Mouse (Mus musculus) forebrain, embryonic 10.5 days (tissue): Measurements from ENCODE around the gene Bbs4. TPM values are rescaled to one million over a fixed set of nuclear protein-coding genes. Genes with fewer than 3 reads are reported as not detected.

Experiments
- DNase-seq: peaks from one replicate; pipeline ENCODE4 v3.0.0-alpha.2; 2017; ENCODE audit warnings: low spot score; ENCODE audit errors: extremely low spot score
- H3K27ac ChIP-seq: fragments of 300-500 bp; sonication (generic); 2 replicates; pipeline ENCODE4 v1.5.1; 2016; ENCODE audit warnings: mild to moderate bottlenecking
- H3K27me3 ChIP-seq: fragments of 300-500 bp; sonication (generic); 2 replicates; pipeline ENCODE4 v1.6.1; 2016; ENCODE audit warnings: mild to moderate bottlenecking; ENCODE audit not compliant: poor library complexity, severe bottlenecking
- H3K36me3 ChIP-seq: fragments of 300-500 bp; sonication (generic); replicated peaks from 2 replicates; pipeline ENCODE4 v1.6.1; 2016; ENCODE audit warnings: mild to moderate bottlenecking, moderate library complexity
- H3K4me1 ChIP-seq: fragments of 300-500 bp; sonication (generic); 2 replicates; pipeline ENCODE4 v1.6.1; 2016
- H3K4me3 ChIP-seq: fragments of 300-500 bp; sonication (generic); 2 replicates; pipeline ENCODE4 v1.5.1; 2016; ENCODE audit warnings: mild to moderate bottlenecking, moderate library complexity
- H3K9me3 ChIP-seq: fragments of 300-500 bp; sonication (generic); 2 replicates; pipeline ENCODE4 v1.6.1; 2016; ENCODE audit warnings: mild to moderate bottlenecking, moderate library complexity
- WGBS: fragments of 180-500 bp; shearing (Covaris S2); methylation state at CpG from one replicate; pipeline ENCODE4 v1.1.7; 2016; 5-methylcytosine and 5-hydroxymethylcytosine counted together
- polyA plus RNA-seq: library from polyadenylated mRNA; unstranded; fragments of >200 nt; fragmentation: Nextera tagmentation; extraction: Ambion mirVana; gene quantifications from 2 replicates; pipeline ENCODE4 v1.2.1, GENCODE M21; 2016

Gene Bbs4
- polyA plus RNA-seq, 1 experiment from 2014 or later, result 20.2 TPM

GRCm38 (mm10) chr9:59337889-59338288 lies 15.4 kb downstream of the Bbs4 start:
- DNase-seq, result no peak
- 96% methylated on average over 5 of the region's 5 CpGs for WGBS
- no peak overlapping the region for H3K27ac ChIP-seq
- no peaks in the 10 kb centered on the region for H3K4me1 ChIP-seq
- peaks cover 60% of the 10 kb centered on the region for H3K36me3 ChIP-seq
- no peaks in the 10 kb centered on the region for H3K27me3 ChIP-seq
- no peak overlapping the region for H3K4me3 ChIP-seq
- no peaks in the 10 kb centered on the region for H3K9me3 ChIP-seq

GRCm38 (mm10) chr9:59336539-59336938 lies 16.8 kb downstream of the Bbs4 start:
- Histone ChIP-seq H3K27ac (no peak overlapping the region), H3K4me3 (no peak overlapping the region), H3K4me1 (no peaks in the 10 kb centered on the region), H3K27me3 (no peaks in the 10 kb centered on the region), H3K36me3 (peaks cover 60% of the 10 kb centered on the region), H3K9me3 (no peaks in the 10 kb centered on the region)
- DNase-seq, result no peak
- WGBS, result 94% methylated on average over 3 of the region's 3 CpGs

GRCm38 (mm10) chr9:59330055-59330454 lies 23.3 kb downstream of the Bbs4 start:
- Histone ChIP-seq H3K4me1 (no peaks in the 10 kb centered on the region), H3K27ac (no peak overlapping the region), H3K4me3 (no peak overlapping the region), H3K36me3 (peaks cover 78% of the 10 kb centered on the region), H3K27me3 (no peaks in the 10 kb centered on the region), H3K9me3 (no peaks in the 10 kb centered on the region)
- 94% methylated on average over 5 of the region's 5 CpGs for WGBS
- DNase-seq, result no peak

GRCm38 (mm10) chr9:59324351-59324750 lies 29.0 kb downstream of the Bbs4 start:
- Histone ChIP-seq H3K27ac (no peak overlapping the region), H3K36me3 (peaks cover 82% of the 10 kb centered on the region), H3K4me3 (no peak overlapping the region), H3K4me1 (no peaks in the 10 kb centered on the region), H3K27me3 (no peaks in the 10 kb centered on the region), H3K9me3 (no peaks in the 10 kb centered on the region)
- no peak for DNase-seq

GRCm38 (mm10) chr9:59316206-59316605 lies 37.1 kb downstream of the Bbs4 start:
- peaks cover 72% of the 10 kb centered on the region for H3K36me3 ChIP-seq
- WGBS, result 92% methylated on average over 3 of the region's 3 CpGs
- no peak for DNase-seq

GRCm38 (mm10) chr9:59311284-59311670 lies 42.0 kb downstream of the Bbs4 start:
- no peaks in the 10 kb centered on the region for H3K9me3 ChIP-seq
- H3K4me1 ChIP-seq, result no peaks in the 10 kb centered on the region
- no peak overlapping the region for H3K27ac ChIP-seq
- WGBS, result 84% methylated on average over 3 of the region's 3 CpGs
- DNase-seq, result no peak
- H3K36me3 ChIP-seq, result peaks cover 95% of the 10 kb centered on the region
- no peaks in the 10 kb centered on the region for H3K27me3 ChIP-seq
- H3K4me3 ChIP-seq, result no peak overlapping the region

More at GRCm38 (mm10) chr9:59316206-59316605, 37.1 kb downstream of the Bbs4 start:
- Histone ChIP-seq H3K4me1 (no peaks in the 10 kb centered on the region), H3K9me3 (no peaks in the 10 kb centered on the region), H3K27me3 (no peaks in the 10 kb centered on the region), H3K27ac (no peak overlapping the region), H3K4me3 (no peak overlapping the region)

- Histone ChIP-seq H3K27me3 (no peaks in the 10 kb centered on the region), H3K9me3 (no peaks in the 10 kb centered on the region), H3K27ac (no peak overlapping the region), H3K4me1 (no peaks in the 10 kb centered on the region), H3K4me3 (no peak overlapping the region), H3K36me3 (peaks cover 95% of the 10 kb centered on the region)
- 93% methylated on average over 8 of the region's 8 CpGs for WGBS
- DNase-seq, result no peak
Observed at GRCm38 (mm10) chr9:59310582-59311283, 42.6 kb downstream of the Bbs4 start.

GRCm38 (mm10) chr9:59307890-59308289 lies 45.4 kb downstream of the Bbs4 start:
- Histone ChIP-seq H3K27me3 (no peaks in the 10 kb centered on the region), H3K9me3 (no peaks in the 10 kb centered on the region), H3K4me1 (no peaks in the 10 kb centered on the region), H3K4me3 (no peak overlapping the region), H3K36me3 (peaks cover 95% of the 10 kb centered on the region), H3K27ac (no peak overlapping the region)
- 84% methylated on average over 2 of the region's 2 CpGs for WGBS
- no peak for DNase-seq

GRCm38 (mm10) chr9:59296419-59296818 lies 56.9 kb downstream of the Bbs4 start:
- no peaks in the 10 kb centered on the region for H3K27me3 ChIP-seq

GRCm38 (mm10) chr9:59292493-59292875 lies 60.8 kb downstream of the Bbs4 start:
- no peaks in the 10 kb centered on the region for H3K9me3 ChIP-seq
- DNase-seq, result no peak
- H3K4me3 ChIP-seq, result peak overlapping the region; percentile 99
- peaks cover 10% of the 10 kb centered on the region for H3K36me3 ChIP-seq
- H3K27ac ChIP-seq, result peak overlapping the region; percentile 96; the same call in 1 of the 2 replicates
- peaks cover 49% of the 10 kb centered on the region for H3K4me1 ChIP-seq
- H3K27me3 ChIP-seq, result no peaks in the 10 kb centered on the region
- WGBS, result 55% methylated on average over 3 of the region's 3 CpGs

More at GRCm38 (mm10) chr9:59296419-59296818, 56.9 kb downstream of the Bbs4 start:
- H3K4me1 ChIP-seq, result peaks cover 16% of the 10 kb centered on the region
- H3K27ac ChIP-seq, result no peak overlapping the region
- 99% methylated on average over 2 of the region's 2 CpGs for WGBS
- no peak for DNase-seq
- no peak overlapping the region for H3K4me3 ChIP-seq
- no peaks in the 10 kb centered on the region for H3K9me3 ChIP-seq
- H3K36me3 ChIP-seq, result peaks cover 49% of the 10 kb centered on the region

GRCm38 (mm10) chr9:59291688-59292492 lies 61.4 kb downstream of the Bbs4 start:
- no peaks in the 10 kb centered on the region for H3K27me3 ChIP-seq
- H3K4me3 ChIP-seq, result peak overlapping the region; percentile 99
- H3K4me1 ChIP-seq, result peaks cover 49% of the 10 kb centered on the region
- H3K36me3 ChIP-seq, result peaks cover 6% of the 10 kb centered on the region; the same call in 1 of the 2 replicates
- DNase-seq, result no peak
- H3K27ac ChIP-seq, result peak overlapping the region; percentile 96
- H3K9me3 ChIP-seq, result no peaks in the 10 kb centered on the region
- 2% methylated on average over 50 of the region's 50 CpGs for WGBS

GRCm38 (mm10) chr9:59290957-59291687 lies 62.2 kb downstream of the Bbs4 start, which contains the start of gene Adpgk:
TSS of gene Adpgk (plus strand) at chr9:59291558.
- Histone ChIP-seq H3K9me3 (no peaks in the 10 kb centered on the region), H3K4me3 (peak within 1 kb of the TSS; percentile 99), H3K27me3 (no peaks in the 10 kb centered on the region), H3K36me3 (peaks cover under 1% of the 10 kb centered on the region; the same call in 1 of the 2 replicates), H3K4me1 (peaks cover 49% of the 10 kb centered on the region), H3K27ac (peak within 1 kb of the TSS; percentile 96)
- peak; percentile 98 for DNase-seq
- 2% methylated on average over 58 of the region's 58 CpGs for WGBS
